ENCODE assay signal across 8 mouse cellular contexts in genomic region chr1:144003416-144003815, GRCm38 (mm10). TPM values are rescaled to one million over a fixed set of nuclear protein-coding genes. Genes with fewer than 3 reads are reported as not detected.
DNase-seq lines count a peak whose midpoint lies in the region; ATAC-seq and TF ChIP-seq lines count a peak whose summit lies in the region.

No protein-coding gene starts in this region.

- H3K27ac ChIP-seq in gastrocnemius, adult 2 months, result peak overlapping the region; percentile 90
- H3K27ac ChIP-seq in embryonic fibroblast, embryonic 13.5 days (ENCODE audit: insufficient read depth, low read length), result no peak overlapping the region
- peak overlapping the region; percentile 87 for H3K27ac ChIP-seq in hindbrain, postnatal 0 days
- no peak overlapping the region for H3K27ac ChIP-seq in liver, embryonic 13.5 days

- no peaks in the 10 kb centered on the region for H3K9me3 ChIP-seq in E14TG2a.4 (ENCODE audit: low read length)
- H3K9me3 ChIP-seq in hindbrain, postnatal 0 days (ENCODE audit: low read length), result no peaks in the 10 kb centered on the region
- no peaks in the 10 kb centered on the region for H3K9me3 ChIP-seq in liver, embryonic 13.5 days (replicated peaks)

- under 1% methylated on average over 10 of the region's 10 CpGs for WGBS in hindbrain, postnatal 0 days
- 3% methylated on average over 10 of the region's 10 CpGs for WGBS in liver, embryonic 13.5 days (ENCODE audit: insufficient replicate concordance)

- TF ChIP-seq CTCF in gastrocnemius, adult 2 months (IDR thresholded peaks at IDR 0.05), result no peak
- TF ChIP-seq CTCF in E14TG2a.4 (conservative IDR thresholded peaks at IDR 0.05; ENCODE audit: low read length), result no peak
- no peak for TF ChIP-seq CTCF in embryonic fibroblast, embryonic 13.5 days (IDR thresholded peaks at IDR 0.05; ENCODE audit: borderline replicate concordance, insufficient read depth, low read length)
- TF ChIP-seq CTCF in hindbrain, postnatal 0 days (IDR thresholded peaks at IDR 0.05; ENCODE audit: low read depth), result no peak

- intact Hi-C loops in gastrocnemius, adult 2 months (cut with DNase I), result loop anchor here (5.0 kb wide), 2 partner anchors 61 to 86 kb away; no protein-coding TSS in a partner anchor

- ATAC-seq in hindbrain, postnatal 0 days, result peak; percentile 16; the same call in 1 of the 2 replicates
- ATAC-seq in liver, embryonic 13.5 days (ENCODE audit: low read depth), result no peak
- no peak for ATAC-seq in inflammation-experienced regulatory T-cells, adult 6 months

- no peak for DNase-seq in gastrocnemius, adult 2 months
- DNase-seq in gastrocnemius, postnatal 10 days, result no peak
- DNase-seq in hindbrain, postnatal 0 days (ENCODE audit: low spot score), result peak; percentile 59
- no peak for DNase-seq in liver, embryonic 13.5 days
- peak; percentile 80 for DNase-seq in right cerebral cortex, adult 18-20 months

- peak overlapping the region; percentile 52 for H3K9ac ChIP-seq in hindbrain, postnatal 0 days (replicated peaks; ENCODE audit: low read length)
- peak overlapping the region; percentile 66 for H3K9ac ChIP-seq in liver, embryonic 13.5 days

- peaks cover 12% of the 10 kb centered on the region for H3K4me1 ChIP-seq in E14TG2a.4 (replicated peaks; ENCODE audit: low read depth, low read length)
- no peaks in the 10 kb centered on the region for H3K4me1 ChIP-seq in embryonic fibroblast, embryonic 13.5 days (ENCODE audit: control insufficient read depth, insufficient read depth, low read length)
- H3K4me1 ChIP-seq in hindbrain, postnatal 0 days (ENCODE audit: insufficient read depth, low read length), result 0 out of 2 replicates have a peak, but pooled peaks cover 5% of the 10 kb centered on the region
- peaks cover 21% of the 10 kb centered on the region for H3K4me1 ChIP-seq in liver, embryonic 13.5 days (replicated peaks)

- TF ChIP-seq POLR2A in embryonic fibroblast, embryonic 13.5 days (IDR thresholded peaks at IDR 0.05; ENCODE audit: low read depth, low read length), result no peak

- peak overlapping the region; percentile 89 for H3K4me3 ChIP-seq in gastrocnemius, adult 2 months
- peak overlapping the region; percentile 75 for H3K4me3 ChIP-seq in E14TG2a.4 (replicated peaks; ENCODE audit: low read length)
- peak overlapping the region; percentile 82 for H3K4me3 ChIP-seq in embryonic fibroblast, embryonic 13.5 days (ENCODE audit: insufficient read depth, low read length)
- H3K4me3 ChIP-seq in hindbrain, postnatal 0 days (ENCODE audit: low read length), result peak overlapping the region; percentile 51
- H3K4me3 ChIP-seq in liver, embryonic 13.5 days (replicated peaks), result peak overlapping the region; percentile 65

- no peaks in the 10 kb centered on the region for H3K36me3 ChIP-seq in E14TG2a.4 (ENCODE audit: insufficient read depth, low read length)
- H3K36me3 ChIP-seq in hindbrain, postnatal 0 days (ENCODE audit: insufficient read depth, low read length), result no peaks in the 10 kb centered on the region
- no peaks in the 10 kb centered on the region for H3K36me3 ChIP-seq in liver, embryonic 13.5 days

- H3K4me2 ChIP-seq in hindbrain, postnatal 0 days (ENCODE audit: low read depth, low read length), result peak overlapping the region; percentile 90
- peak overlapping the region; percentile 80 for H3K4me2 ChIP-seq in liver, embryonic 13.5 days

- peaks cover 45% of the 10 kb centered on the region for H3K27me3 ChIP-seq in E14TG2a.4 (ENCODE audit: insufficient read depth, low read length)
- H3K27me3 ChIP-seq in hindbrain, postnatal 0 days (ENCODE audit: insufficient read depth, low read length), result no peaks in the 10 kb centered on the region
- no peaks in the 10 kb centered on the region for H3K27me3 ChIP-seq in liver, embryonic 13.5 days

RNA-seq across cellular contexts. Expression of gene Rgs2, which starts 0.5 kb away (rescaled TPM):
- 1 to 10 TPM; 3.0 to 9.5 TPM for total RNA-seq in gastrocnemius, adult 2 months (2021)
- total RNA-seq in gastrocnemius, postnatal 10 days (2021), result 10 to 100 TPM; 14.1 to 15.7 TPM
- 5.5 and 16.5 TPM in 2 replicates for polyA plus RNA-seq in embryonic fibroblast, embryonic 13.5 days (2011; ENCODE audit: insufficient read length, low read depth, missing spikeins)
- 13.6 and 14.9 TPM in 2 replicates for total RNA-seq in hindbrain, postnatal 0 days (2014; rRNA removed)
- polyA plus RNA-seq in hindbrain, postnatal 0 days (2015; fragmentation: Nextera tagmentation; extraction: Ambion mirVana), result 70.7 and 71.1 TPM in 2 replicates
- polyA plus RNA-seq in liver, embryonic 13.5 days (2015; fragmentation: Nextera tagmentation; extraction: Ambion mirVana), result 8.1 and 11.9 TPM in 2 replicates
- polyA plus RNA-seq in inflammation-experienced regulatory T-cells, adult 6 months (2017; shearing (Covaris generic)), result 10 to 100 TPM; 22.9 to 54.9 (median 28.7) TPM

Comparison
In these comparisons a context has a peak if more than half of its experiments do, and no peak if none do; other contexts are left out.
1. DNase-seq: peak in hindbrain, postnatal 0 days (single experiment) and right cerebral cortex, adult 18-20 months (single experiment); none in gastrocnemius, adult 2 months (single experiment), gastrocnemius, postnatal 10 days (single experiment) and liver, embryonic 13.5 days (single experiment).
2. H3K27ac ChIP-seq: peak in gastrocnemius, adult 2 months (single experiment) and hindbrain, postnatal 0 days (single experiment); none in embryonic fibroblast, embryonic 13.5 days (single experiment) and liver, embryonic 13.5 days (single experiment).
3. Peak in every context shown above with its lines, with median percentiles within 50 percentile points of each other: H3K4me3 ChIP-seq.